Mouse (Mus musculus) cerebellum, postnatal 10 days (tissue): ENCODE measurements at regions not wholly inside any gene's neighbourhood (a gene's known extent, or its start where the extent isn't known, plus 50 kb on each side); places are given as distances from the start of the nearest gene placed in this dataset.

ENCODE experiments used
- DNase-seq, 2 experiments: peaks; one replicate each; pipeline ENCODE4 v3.0.0; 2021; ENCODE audit warnings: mixed read lengths in 2 of 2

GRCm38 (mm10) chr9:94239479-94240241 is 298.2 kb downstream of the 1190002N15Rik start:
- peak in 1 of 2 experiments; percentile 8 for DNase-seq

- no peak for DNase-seq
Measured at GRCm38 (mm10) chr9:94238565-94238964, 299.3 kb downstream of the 1190002N15Rik start.

- DNase-seq, result no peak
Measured at GRCm38 (mm10) chr9:94229537-94229936, 308.3 kb downstream of the 1190002N15Rik start.

GRCm38 (mm10) chr9:94219116-94219515 is 318.8 kb downstream of the 1190002N15Rik start:
- DNase-seq, result peak; percentile 19 to 42

- DNase-seq, result no peak
Measured at GRCm38 (mm10) chr9:94216414-94217279, 321.2 kb downstream of the 1190002N15Rik start.

- DNase-seq, result no peak
Measured at GRCm38 (mm10) chr9:94210467-94211249, 327.2 kb downstream of the 1190002N15Rik start.

- DNase-seq, result no peak
Measured at GRCm38 (mm10) chr9:94208987-94209386, 328.9 kb downstream of the 1190002N15Rik start.

GRCm38 (mm10) chr9:94200892-94201291 is 337.0 kb downstream of the 1190002N15Rik start:
- no peak for DNase-seq

- no peak for DNase-seq
Measured at GRCm38 (mm10) chr9:94199864-94200263, 338.0 kb downstream of the 1190002N15Rik start.

GRCm38 (mm10) chr9:94191083-94191482 is 346.8 kb downstream of the 1190002N15Rik start:
- no peak for DNase-seq

- DNase-seq, result peak; percentile 12 to 25
Measured at GRCm38 (mm10) chr9:94189872-94190800, 347.7 kb downstream of the 1190002N15Rik start.

- no peak for DNase-seq
Measured at GRCm38 (mm10) chr9:94188124-94188523, 349.8 kb downstream of the 1190002N15Rik start.

- no peak for DNase-seq
Measured at GRCm38 (mm10) chr9:94169905-94170612, 367.8 kb downstream of the 1190002N15Rik start.

GRCm38 (mm10) chr9:94163671-94164070 is 374.2 kb downstream of the 1190002N15Rik start:
- no peak for DNase-seq

- DNase-seq, result no peak
Measured at GRCm38 (mm10) chr9:94155581-94155980, 382.3 kb downstream of the 1190002N15Rik start.

- DNase-seq, result no peak
Measured at GRCm38 (mm10) chr9:94148474-94148873, 389.4 kb downstream of the 1190002N15Rik start.

GRCm38 (mm10) chr9:94146787-94147186 is 391.1 kb downstream of the 1190002N15Rik start:
- DNase-seq, result no peak

- peak; percentile 49 to 52 for DNase-seq
Measured at GRCm38 (mm10) chr9:94136444-94136843, 401.4 kb downstream of the 1190002N15Rik start.

- DNase-seq, result no peak
Measured at GRCm38 (mm10) chr9:94133682-94134081, 404.2 kb downstream of the 1190002N15Rik start.

- DNase-seq, result no peak
Measured at GRCm38 (mm10) chr9:94131367-94131766, 406.5 kb downstream of the 1190002N15Rik start.

- peak; percentile 71 to 79 for DNase-seq
Measured at GRCm38 (mm10) chr9:94116961-94117360, 420.9 kb downstream of the 1190002N15Rik start.
